Mouse (Mus musculus) urinary bladder, adult 2 months (tissue): Measurements from ENCODE around the gene Chrna10. TPM values are rescaled to one million over a fixed set of nuclear protein-coding genes. Genes with fewer than 3 reads are reported as not detected.

ENCODE experiments used
- DNase-seq: peaks from one replicate; pipeline ENCODE4 v3.0.0; 2022; ENCODE audit warnings: low spot score
- polyA plus RNA-seq: library from polyadenylated mRNA; depleted of rRNA; stranded (reverse); fragments of >200 nt; gene quantifications from 2 replicates; pipeline ENCODE4 v1.2.3, GENCODE M21; 2012; rRNA removed

Gene Chrna10
- 0.03 TPM in 1 of 2 replicates, not detected in the other for polyA plus RNA-seq

- DNase-seq = no peak
These were observed at the start of gene Chrna10 for GRCm38 (mm10) chr7:102116579-102117331. Gene Chrna10, minus strand, starts transcription at chr7:102116828.

- no peak for DNase-seq
These were observed 37.1 kb upstream of the Chrna10 start for GRCm38 (mm10) chr7:102153691-102154090.

- no peak for DNase-seq
These were observed 21.3 kb upstream of the Chrna10 start for GRCm38 (mm10) chr7:102137898-102138297.

GRCm38 (mm10) chr7:102137464-102137863 is 20.8 kb upstream of the Chrna10 start:
- no peak for DNase-seq

- no peak for DNase-seq
These were observed 15.8 kb upstream of the Chrna10 start for GRCm38 (mm10) chr7:102132395-102132794.

- no peak for DNase-seq
These were observed 3.7 kb upstream of the Chrna10 start for GRCm38 (mm10) chr7:102120326-102120725.

- DNase-seq = no peak
These were observed 754 bp upstream of the Chrna10 start for GRCm38 (mm10) chr7:102117382-102117781.

- DNase-seq = no peak
These were observed 3.4 kb downstream of the Chrna10 start for GRCm38 (mm10) chr7:102113151-102113729.

- no peak for DNase-seq
These were observed 6.9 kb downstream of the Chrna10 start for GRCm38 (mm10) chr7:102109746-102110145.

GRCm38 (mm10) chr7:102109171-102109570 is 7.5 kb downstream of the Chrna10 start, which contains the start of gene Art5:
Gene Art5, minus strand, starts transcription at chr7:102109489.
- DNase-seq = no peak

GRCm38 (mm10) chr7:102108206-102108605 is 8.4 kb downstream of the Chrna10 start:
- DNase-seq = no peak

GRCm38 (mm10) chr7:102106700-102107141 is 9.9 kb downstream of the Chrna10 start:
- DNase-seq = no peak

GRCm38 (mm10) chr7:102104126-102104525 is 12.5 kb downstream of the Chrna10 start:
- no peak for DNase-seq

GRCm38 (mm10) chr7:102103555-102103954 is 13.1 kb downstream of the Chrna10 start:
- DNase-seq = no peak

GRCm38 (mm10) chr7:102102696-102103095 is 13.9 kb downstream of the Chrna10 start:
- no peak for DNase-seq

GRCm38 (mm10) chr7:102102241-102102640 is 14.4 kb downstream of the Chrna10 start:
- DNase-seq = no peak

- DNase-seq = no peak
These were observed 15.1 kb downstream of the Chrna10 start, which contains the start of gene Art1 for GRCm38 (mm10) chr7:102101487-102101886. Gene Art1, plus strand, starts transcription at chr7:102101743.

- no peak for DNase-seq
These were observed 15.8 kb downstream of the Chrna10 start for GRCm38 (mm10) chr7:102100868-102101267.

GRCm38 (mm10) chr7:102099760-102100661 is 16.6 kb downstream of the Chrna10 start:
- DNase-seq = no peak

- no peak for DNase-seq
These were observed 29.3 kb downstream of the Chrna10 start for GRCm38 (mm10) chr7:102087336-102087735.

- DNase-seq = no peak
These were observed 32.5 kb downstream of the Chrna10 start for GRCm38 (mm10) chr7:102084041-102084696.
